Comparison of ENCODE assay signal across 13 mouse cellular contexts in genomic region chr8:94488016-94488415, GRCm38 (mm10). TPM values are rescaled to one million over a fixed set of nuclear protein-coding genes. Genes with fewer than 3 reads are reported as not detected.
"Had no signal": no experiment of that assay in that cellular context is flagged by ENCODE, and none has a peak within 500 bp of the region (broad histone marks: within the 10 kb centered on the region; RNA-seq: fewer than 3 reads in every experiment).

No protein-coding gene starts in this region.

- DNase-seq: retina, postnatal 1 day; right cerebral cortex, adult 18-20 months; right cerebral cortex, postnatal 14 days; right cerebral cortex, postnatal 25 days; right cerebral cortex, postnatal 4 days; spleen, adult 18-20 months; thymus, adult 18-20 months; thymus, adult 2 months; thymus, postnatal 14 days; thymus, postnatal 25 days; thymus, postnatal 36 days; thymus, postnatal 4 days had no signal

RNA-seq across cellular contexts. Expression of gene Nlrc5, which starts 53.9 kb away (rescaled TPM):
- polyA plus RNA-seq: neural tube, embryonic 11.5 days had no signal
